Mouse (Mus musculus): ENCODE results near the gene Srsf9.

Srsf9 gene

DNA sequence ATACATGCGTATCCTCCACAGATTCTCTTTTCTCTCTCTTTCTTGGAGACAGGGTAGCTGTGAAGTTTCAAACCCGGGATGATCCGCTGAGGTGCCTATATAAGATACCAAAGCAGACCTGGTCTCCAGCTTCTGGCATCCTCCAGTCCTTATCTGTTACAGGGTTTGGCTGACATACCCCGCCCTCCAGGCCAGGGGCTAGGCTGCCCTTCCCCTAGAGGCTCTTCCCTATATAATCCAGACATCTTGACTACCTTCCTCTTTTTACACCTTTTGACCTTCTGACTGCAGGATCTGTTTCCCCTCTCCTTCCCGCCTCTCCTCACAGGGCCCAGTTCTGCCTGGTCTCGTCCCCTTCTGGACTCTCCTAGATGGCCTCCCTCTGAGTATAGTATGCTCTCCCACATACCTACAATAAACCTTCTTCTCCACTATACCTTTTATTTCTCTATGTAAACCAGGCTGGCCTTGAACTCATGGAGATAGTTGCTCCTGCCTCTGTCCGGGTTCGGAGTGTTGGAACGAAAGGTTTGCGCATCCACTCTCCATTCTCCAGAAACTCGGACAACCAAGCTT is 633 bp upstream of the Srsf9 start:
- peak; percentile 36 for DNase-seq (ENCODE audit: low spot score)

GRCm38 (mm10) chr5:115327610-115328548 is 902 bp downstream of the Srsf9 start:
- peak; percentile 53 for DNase-seq (ENCODE audit: low spot score)

DNA sequence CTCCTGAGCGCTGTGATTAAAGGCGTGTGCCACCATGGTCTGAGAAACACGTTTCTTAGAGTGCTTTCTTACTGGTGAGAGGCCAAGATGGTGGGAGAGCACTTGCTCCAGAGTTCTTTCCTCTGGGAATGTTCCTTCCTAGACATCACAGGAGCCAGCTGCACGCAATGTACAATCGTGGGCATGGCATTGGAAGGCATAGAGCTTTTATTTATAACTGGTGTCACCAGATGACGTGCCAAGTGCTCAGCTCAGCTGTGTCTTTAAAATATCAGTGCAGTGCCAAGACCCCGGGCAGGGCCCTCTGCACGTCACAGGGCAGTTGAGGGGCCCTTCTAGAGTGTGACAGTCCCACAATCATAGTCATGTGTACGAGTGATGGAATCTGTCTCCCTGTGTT is 4.0 kb downstream of the Srsf9 start:
- no peak for DNase-seq (ENCODE audit: low spot score)

DNA sequence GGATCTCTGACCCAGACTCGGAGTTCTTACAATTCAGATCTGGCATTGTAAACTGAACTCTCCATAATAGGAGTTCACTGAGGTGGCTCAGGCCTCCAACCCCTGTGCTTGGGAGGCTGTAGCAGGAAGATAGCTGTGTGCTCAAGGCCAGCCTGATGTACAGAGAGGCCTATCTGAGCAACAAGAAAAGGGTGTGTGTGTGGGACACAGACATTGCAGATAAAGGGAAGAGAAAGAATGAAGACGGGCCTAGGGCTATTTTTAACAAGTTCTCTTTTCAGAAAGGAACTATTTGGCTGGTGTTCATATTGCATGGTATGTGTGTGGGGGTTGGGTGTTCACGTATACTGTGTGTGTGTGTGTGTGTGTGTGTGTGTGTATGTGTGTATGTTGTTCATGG is 6.6 kb downstream of the Srsf9 start:
- no peak for DNase-seq (ENCODE audit: low spot score)

GRCm38 (mm10) chr5:115340007-115340406 is 13.0 kb downstream of the Srsf9 start:
- DNase-seq (ENCODE audit: low spot score) = no peak

DNA sequence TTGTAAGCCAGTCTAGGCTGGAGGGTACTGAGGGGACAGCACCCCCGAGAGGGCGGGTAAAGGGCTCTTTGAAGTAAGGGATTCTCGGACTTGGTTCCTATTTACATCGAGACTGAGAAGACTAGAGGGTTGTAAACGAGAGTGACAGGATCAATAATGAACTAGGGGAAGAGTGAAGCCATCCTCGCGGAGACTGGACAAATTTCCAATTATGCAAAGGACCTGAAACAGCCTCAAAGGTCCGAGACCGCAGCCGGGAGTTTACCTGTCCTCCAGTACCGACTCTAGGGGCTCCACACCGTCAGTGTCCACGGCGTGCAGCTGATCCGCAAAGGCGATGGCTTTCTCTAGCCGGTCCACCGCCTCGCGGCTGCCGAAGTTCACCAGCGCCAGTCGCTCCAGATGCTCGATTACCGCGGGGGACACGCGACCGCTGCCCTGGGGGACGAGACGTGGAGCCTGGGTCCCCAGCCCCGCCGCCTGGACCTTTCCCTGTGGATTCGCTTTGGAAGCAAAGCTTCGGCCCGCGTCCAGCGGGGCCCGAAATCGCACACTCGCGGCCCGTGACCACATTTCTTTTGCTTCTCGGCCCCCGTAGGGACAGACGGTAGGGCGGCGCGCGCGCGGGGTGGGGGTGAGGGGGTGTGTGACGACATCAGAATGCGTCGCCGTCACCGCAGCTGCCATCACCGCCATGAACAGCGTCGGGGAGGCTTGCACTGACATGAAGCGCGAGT is 13.8 kb downstream of the Srsf9 start, which contains the start of the genes Gatc and Triap1:
Gene Gatc, minus strand, starts transcription at position 602 of the 737 bp plus-strand sequence.
Gene Triap1, plus strand, starts transcription at position 649 of the 737 bp plus-strand sequence.
- DNase-seq (ENCODE audit: low spot score) = peak; percentile 89

GRCm38 (mm10) chr5:115341314-115342165 is 14.6 kb downstream of the Srsf9 start:
- no peak for DNase-seq (ENCODE audit: low spot score)

DNA sequence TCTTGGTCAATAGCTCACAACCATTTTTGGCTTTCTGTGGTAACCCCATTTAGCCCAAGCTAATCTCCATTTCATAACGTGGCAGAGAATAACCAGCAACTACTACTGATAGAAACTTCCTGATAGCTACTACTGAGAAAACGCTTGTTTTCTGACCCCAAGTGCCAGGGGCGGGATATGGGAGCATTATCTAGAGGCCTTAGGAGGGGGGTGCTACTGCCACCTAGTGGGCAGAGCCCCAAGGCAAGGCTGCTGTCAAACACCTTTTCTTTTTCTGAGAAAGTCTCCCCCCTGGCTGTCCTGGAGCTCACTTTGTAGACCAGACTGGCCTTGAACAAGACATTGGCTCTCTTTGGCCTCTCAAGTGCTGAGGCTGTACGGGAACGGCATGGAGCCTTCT is 20.6 kb downstream of the Srsf9 start:
- peak; percentile 80 for DNase-seq (ENCODE audit: low spot score)

DNA sequence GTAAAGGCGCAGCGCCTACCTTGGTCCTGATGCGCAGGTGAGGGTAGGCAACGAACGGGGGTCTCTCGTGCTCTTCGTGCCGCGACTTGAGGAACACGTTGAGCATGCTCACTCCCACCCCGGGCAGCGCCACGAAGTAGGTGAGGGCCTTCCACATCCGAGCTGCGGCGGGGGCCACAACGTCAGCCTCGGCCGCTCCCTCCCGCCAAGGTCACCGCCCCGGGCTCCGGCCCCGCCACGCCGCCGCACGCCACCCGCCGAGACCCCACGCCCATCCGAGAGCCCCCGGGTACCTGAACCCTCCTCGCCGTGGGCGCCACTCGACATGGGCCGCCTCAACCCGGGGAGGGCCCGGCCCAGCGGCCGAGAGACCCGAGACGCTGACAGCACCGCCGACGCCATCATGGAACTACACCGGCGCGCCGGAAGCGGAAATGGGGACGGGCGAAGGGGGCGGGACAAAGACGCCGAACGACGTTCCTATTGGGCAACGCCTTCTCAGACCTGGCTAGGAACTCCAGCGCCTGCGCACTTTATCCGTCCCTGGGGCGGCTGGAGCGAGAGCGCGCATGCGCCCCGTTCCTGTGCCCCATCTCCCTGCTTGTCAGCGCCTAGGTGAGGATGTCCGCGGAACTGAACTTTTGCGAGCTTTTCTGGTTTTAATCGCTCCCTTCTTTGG is 21.7 kb downstream of the Srsf9 start, which contains the start of gene Cox6a1:
Gene Cox6a1, minus strand, starts transcription at position 436 of the 679 bp plus-strand sequence.
- peak; percentile 97 for DNase-seq (ENCODE audit: low spot score)

GRCm38 (mm10) chr5:115349225-115349555 is 22.2 kb downstream of the Srsf9 start:
- no peak for DNase-seq (ENCODE audit: low spot score)

DNA sequence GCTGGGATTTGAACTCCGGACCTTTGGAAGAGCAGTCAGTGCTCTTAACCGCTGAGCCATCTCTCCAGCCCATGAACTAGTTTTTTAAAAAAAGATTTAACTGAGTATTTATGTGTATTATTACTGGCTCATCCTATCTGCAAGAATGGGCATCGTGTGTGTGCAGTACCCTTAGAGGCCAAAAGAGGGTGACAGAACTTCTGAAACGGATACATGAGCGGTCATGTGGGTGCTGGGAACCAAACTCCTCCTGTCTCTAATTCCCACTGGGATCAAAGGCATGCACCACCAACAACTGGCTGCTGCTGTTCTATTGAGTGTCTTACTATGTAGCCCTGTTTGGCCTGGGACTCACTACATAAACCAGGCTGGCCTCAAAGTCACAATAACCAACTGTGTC is 24.4 kb downstream of the Srsf9 start:
- DNase-seq (ENCODE audit: low spot score) = no peak

DNA sequence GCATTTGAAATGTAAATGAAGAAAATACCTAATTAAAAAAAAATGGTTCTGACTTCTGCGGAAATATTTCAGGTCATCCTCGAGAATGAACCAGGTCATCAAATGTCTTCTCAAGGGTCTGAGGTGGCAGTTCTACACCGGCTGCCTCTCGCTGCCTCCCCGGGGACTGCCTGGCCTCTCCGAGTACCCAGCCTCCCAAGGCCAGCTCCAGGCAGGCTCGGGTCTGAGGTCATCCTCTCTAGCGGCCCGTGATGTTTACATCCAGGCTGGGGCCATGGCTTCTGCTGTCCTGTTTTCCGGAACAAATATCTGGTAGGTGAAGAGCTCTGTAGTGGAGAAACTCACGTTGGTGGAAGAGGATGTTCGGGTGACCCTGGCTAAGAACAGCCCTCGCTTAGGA is 28.1 kb downstream of the Srsf9 start:
- no peak for DNase-seq (ENCODE audit: low spot score)

GRCm38 (mm10) chr5:115358872-115359271 is 31.9 kb downstream of the Srsf9 start:
- peak; percentile 73 for DNase-seq (ENCODE audit: low spot score)

GRCm38 (mm10) chr5:115359438-115359837 is 32.5 kb downstream of the Srsf9 start:
- no peak for DNase-seq (ENCODE audit: low spot score)

GRCm38 (mm10) chr5:115359851-115360372 is 32.9 kb downstream of the Srsf9 start:
- DNase-seq (ENCODE audit: low spot score) = no peak

DNA sequence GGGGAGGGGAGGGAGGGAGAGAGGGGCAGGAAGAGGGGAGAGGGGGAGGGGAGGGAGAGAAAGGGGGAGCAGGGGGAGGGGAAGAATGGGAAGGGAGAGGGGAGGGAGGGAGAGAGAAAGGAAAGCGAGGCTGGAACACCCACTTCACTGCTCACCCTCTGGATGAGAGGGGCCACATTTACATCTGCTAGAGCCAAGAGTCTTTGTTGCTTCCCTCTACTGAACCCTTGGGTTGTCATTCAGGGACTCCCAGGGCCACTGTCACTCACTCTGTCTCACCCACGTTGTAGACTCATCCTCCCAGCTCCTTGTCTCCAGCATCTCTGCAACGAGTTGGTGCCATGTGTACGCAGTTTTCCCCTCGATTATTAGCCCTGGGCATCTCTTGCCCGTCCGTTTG is 35.2 kb downstream of the Srsf9 start:
- DNase-seq (ENCODE audit: low spot score) = no peak

GRCm38 (mm10) chr5:115362819-115363714 is 36.1 kb downstream of the Srsf9 start:
- no peak for DNase-seq (ENCODE audit: low spot score)

- no peak for DNase-seq (ENCODE audit: low spot score)
These were observed 37.8 kb downstream of the Srsf9 start for GRCm38 (mm10) chr5:115364782-115365181.

GRCm38 (mm10) chr5:115371736-115372135 is 44.8 kb downstream of the Srsf9 start:
- no peak for DNase-seq (ENCODE audit: low spot score)
